Mouse (Mus musculus): ENCODE results near the gene Cd300lf.

DNA sequence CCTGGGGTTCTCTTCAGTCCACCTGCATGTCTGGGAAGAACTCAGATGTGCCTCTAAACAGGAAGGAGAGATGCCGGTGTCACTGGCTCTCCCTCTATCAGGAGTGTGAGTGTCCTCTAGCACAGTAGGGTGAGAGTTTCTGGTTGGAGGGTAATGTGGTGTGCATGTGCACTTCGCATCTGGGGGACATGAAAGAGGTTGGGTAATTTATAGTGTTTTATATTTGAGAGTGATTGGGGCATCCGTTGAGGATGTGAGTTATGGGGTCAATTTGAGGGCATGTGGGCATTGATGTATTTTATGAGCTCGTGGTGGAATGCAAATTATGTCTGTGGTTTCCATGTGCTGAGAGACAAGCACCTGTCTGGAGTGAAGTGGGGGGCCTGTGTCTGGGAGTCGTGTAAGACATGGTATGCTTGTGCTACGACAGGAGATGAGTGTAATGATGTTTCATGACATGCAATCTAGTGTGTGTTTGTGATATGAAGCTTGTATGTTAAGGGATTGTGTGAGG is 17.0 kb upstream of the Cd300lf start:
- TF ChIP-seq CTCF (IDR thresholded peaks at IDR 0.05; ENCODE audit: extremely low read depth, insufficient read length, insufficient replicate concordance, low read depth, low read length), result no peak
- TF ChIP-seq POLR2A (IDR thresholded peaks at IDR 0.05; ENCODE audit: low read depth, low read length), result no peak

All from small intestine, adult 2 months (tissue).